Mouse (Mus musculus) hindbrain, postnatal 0 days (tissue): ENCODE data around the gene 1700016K19Rik. TPM values are rescaled to one million over a fixed set of nuclear protein-coding genes. Genes with fewer than 3 reads are reported as not detected.
A peak's percentile ranks its signal among the peaks of the same experiment; 100 is the strongest.

ENCODE experiments used
- ATAC-seq: fragments of 200-750 bp; cut with Nextera tagmentation; 2 replicates; pipeline ENCODE4 v1.8.0; 2017; ENCODE audit warnings: mild to moderate bottlenecking, moderate TSS enrichment, moderate library complexity
- DNase-seq: peaks from one replicate; pipeline ENCODE4 v3.0.0-alpha.2; 2015; ENCODE audit warnings: low spot score
- H3K27ac ChIP-seq: fragments of 300-500 bp; sonication (generic); 2 replicates; pipeline ENCODE4 v1.5.1; 2014; ENCODE audit warnings: mild to moderate bottlenecking
- H3K27me3 ChIP-seq: fragments of 300-500 bp; sonication (generic); 2 replicates; pipeline ENCODE4 v1.6.1; 2014; ENCODE audit warnings: low read length, mixed read lengths; ENCODE audit not compliant: insufficient read depth
- H3K36me3 ChIP-seq: fragments of 300-500 bp; sonication (generic); 2 replicates; pipeline ENCODE4 v1.6.1; 2014; ENCODE audit warnings: low read length, mixed read lengths; ENCODE audit not compliant: insufficient read depth
- H3K4me1 ChIP-seq: fragments of 300-500 bp; sonication (generic); 2 replicates; pipeline ENCODE4 v1.6.1; 2014; ENCODE audit warnings: antibody characterized with exemption, low read length, mixed read lengths; ENCODE audit not compliant: insufficient read depth
- H3K4me2 ChIP-seq: fragments of 300-500 bp; sonication (generic); 2 replicates; pipeline ENCODE4 v1.6.1; 2014; ENCODE audit warnings: low read depth, mild to moderate bottlenecking, low read length, moderate library complexity, mixed read lengths
- H3K4me3 ChIP-seq: fragments of 300-500 bp; sonication (generic); 2 replicates; pipeline ENCODE4 v1.5.1; 2014; ENCODE audit warnings: low read length
- H3K9ac ChIP-seq: fragments of 300-500 bp; sonication (generic); replicated peaks from 2 replicates; pipeline ENCODE4 v1.6.1; 2014; ENCODE audit warnings: mild to moderate bottlenecking, low read length, moderate library complexity, mixed read lengths
- H3K9me3 ChIP-seq: fragments of 300-500 bp; sonication (generic); 2 replicates; pipeline ENCODE4 v1.6.1; 2016; ENCODE audit warnings: low read length, mixed read lengths
- CTCF ChIP-seq: IDR thresholded peaks from 2 replicates; pipeline ENCODE4 v1.5.1; 2016; ENCODE audit warnings: antibody characterized with exemption, control low read depth, low read depth
- WGBS: fragments of 180-500 bp; shearing (Covaris S2); extraction: QIAGEN DNeasy Blood & Tissue Kit; methylation state at CpG from one replicate; pipeline ENCODE4 v1.1.7; 2014; 5-methylcytosine and 5-hydroxymethylcytosine counted together
- polyA plus RNA-seq: library from polyadenylated mRNA; unstranded; fragments of >200 nt; fragmentation: Nextera tagmentation; extraction: Ambion mirVana; gene quantifications from 2 replicates; pipeline ENCODE4 v1.2.1, GENCODE M21; 2015
- total RNA-seq: library from RNA; depleted of rRNA; stranded (reverse); fragments of >200 nt; gene quantifications from 2 replicates; pipeline ENCODE4 v1.2.3, GENCODE M21; 2014

1700016K19Rik gene
- total and polyA plus RNA-seq, 2 experiments from 2014 or later: 4.8 to 6.2 TPM

DNA sequence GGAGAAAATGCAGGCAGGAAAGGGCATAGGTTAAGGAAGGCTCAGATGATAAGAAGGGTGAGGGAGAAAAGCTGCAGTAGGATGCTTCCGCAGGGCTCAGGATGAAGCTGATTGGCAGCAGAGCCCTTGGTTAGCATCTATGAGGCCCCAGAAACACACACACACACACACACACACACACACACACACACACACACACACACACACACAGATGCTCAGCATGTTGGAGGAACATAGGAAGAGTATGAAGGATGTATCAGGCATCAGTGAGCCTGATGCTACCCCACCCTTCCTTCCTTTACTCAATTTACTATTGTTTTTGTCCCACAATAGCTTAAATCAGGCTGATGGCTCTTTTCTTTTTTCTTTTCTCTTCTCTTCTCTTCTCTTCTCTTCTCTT lies 15.1 kb upstream of the 1700016K19Rik start:
- no peaks in the 10 kb centered on the region for H3K9me3 ChIP-seq
- no peak overlapping the region for H3K9ac ChIP-seq
- DNase-seq (no peak), ATAC-seq (no peak)
- WGBS: 85% methylated on average over 1 of the region's 1 CpGs
- H3K4me3 ChIP-seq: no peak overlapping the region
- H3K36me3 ChIP-seq: no peaks in the 10 kb centered on the region
- no peaks in the 10 kb centered on the region for H3K4me1 ChIP-seq
- no peak overlapping the region for H3K4me2 ChIP-seq
- no peak for TF ChIP-seq CTCF
- H3K27me3 ChIP-seq: no peaks in the 10 kb centered on the region
- no peak overlapping the region for H3K27ac ChIP-seq

DNA sequence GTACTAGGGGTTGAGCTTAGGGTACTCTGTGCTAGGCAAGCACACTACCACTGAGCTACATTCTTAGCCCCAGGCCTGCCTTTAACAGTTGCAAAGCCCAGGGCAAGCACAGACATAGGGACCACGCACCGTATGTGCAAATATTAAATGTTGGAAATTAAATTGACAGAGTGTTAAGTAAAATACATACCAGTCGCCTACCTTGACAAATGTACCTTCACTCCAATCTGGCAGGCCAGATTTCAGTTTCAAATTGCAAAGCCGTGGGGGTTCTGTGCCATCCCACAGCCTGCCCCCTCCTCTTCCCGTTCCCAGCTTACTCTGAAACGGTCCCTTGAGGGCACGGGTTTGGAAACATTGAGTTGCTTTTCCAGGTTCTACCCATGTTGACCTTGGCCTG lies 13.8 kb upstream of the 1700016K19Rik start:
- no peak overlapping the region for H3K4me3 ChIP-seq
- ATAC-seq (no peak), DNase-seq (no peak)
- H3K4me1 ChIP-seq: no peaks in the 10 kb centered on the region
- no peak overlapping the region for H3K4me2 ChIP-seq
- H3K36me3 ChIP-seq: no peaks in the 10 kb centered on the region
- H3K27ac ChIP-seq: no peak overlapping the region
- no peak for TF ChIP-seq CTCF
- no peaks in the 10 kb centered on the region for H3K27me3 ChIP-seq
- no peak overlapping the region for H3K9ac ChIP-seq
- no peaks in the 10 kb centered on the region for H3K9me3 ChIP-seq
- WGBS: 73% methylated on average over 7 of the region's 7 CpGs

DNA sequence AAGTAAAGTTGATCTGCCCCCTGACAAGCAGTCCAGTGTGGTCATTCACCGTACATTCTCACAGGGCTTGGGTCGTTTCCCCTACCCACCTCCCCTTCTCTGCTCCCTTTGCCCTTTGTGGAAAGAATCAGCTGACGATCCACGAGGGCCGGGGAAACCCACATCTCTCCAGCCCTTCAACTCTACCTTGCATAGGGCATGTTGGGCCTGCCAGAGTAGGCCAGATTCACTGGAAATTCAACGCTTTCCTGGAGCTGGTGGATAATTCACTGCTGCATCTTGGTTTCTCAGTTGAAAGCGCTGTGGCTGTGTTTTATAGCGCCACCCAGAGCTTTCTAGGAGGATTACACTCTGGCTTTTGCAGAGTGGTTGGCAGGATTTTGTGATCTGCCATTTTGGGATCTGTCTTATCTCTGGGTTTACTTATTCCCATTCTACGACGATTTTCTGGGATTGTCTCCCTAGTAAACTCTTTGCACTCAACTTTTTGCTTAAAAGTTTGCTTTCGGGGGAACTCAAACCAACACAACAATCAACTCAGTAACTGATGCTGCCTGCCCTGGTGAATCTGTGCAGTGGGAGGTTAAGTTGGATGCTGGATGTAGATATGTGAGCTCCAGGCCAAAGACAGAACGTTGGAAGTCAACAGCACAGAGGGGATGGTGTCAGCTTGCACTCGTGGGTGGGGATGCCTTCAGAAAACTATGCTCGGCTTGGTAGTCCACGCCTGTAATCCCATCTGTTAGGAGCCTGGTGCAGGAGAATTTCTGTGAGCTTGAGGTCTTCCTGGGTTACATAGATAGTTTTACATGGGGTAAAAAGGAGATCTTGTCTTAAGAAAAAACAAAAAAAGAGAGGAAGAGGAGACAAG lies 8.5 kb upstream of the 1700016K19Rik start:
- 77% methylated on average over 15 of the region's 15 CpGs for WGBS
- Histone ChIP-seq H3K4me2 (no peak overlapping the region), H3K27ac (no peak overlapping the region), H3K36me3 (no peaks in the 10 kb centered on the region), H3K4me3 (no peak overlapping the region), H3K9ac (no peak overlapping the region), H3K27me3 (no peaks in the 10 kb centered on the region), H3K9me3 (no peaks in the 10 kb centered on the region), H3K4me1 (no peaks in the 10 kb centered on the region)
- ATAC-seq: no peak
- DNase-seq: no peak
- TF ChIP-seq CTCF: peak; percentile 25; the same call in 1 of the 2 replicates

GRCm38 (mm10) chr11:75991911-75992310 lies 7.8 kb upstream of the 1700016K19Rik start:
- Histone ChIP-seq H3K27me3 (no peaks in the 10 kb centered on the region), H3K9ac (no peak overlapping the region), H3K36me3 (no peaks in the 10 kb centered on the region), H3K4me3 (no peak overlapping the region), H3K9me3 (no peaks in the 10 kb centered on the region), H3K4me1 (no peaks in the 10 kb centered on the region), H3K27ac (no peak overlapping the region), H3K4me2 (no peak overlapping the region)
- DNase-seq (no peak), ATAC-seq (no peak)
- WGBS: 90% methylated on average over 8 of the region's 8 CpGs
- TF ChIP-seq CTCF: no peak

GRCm38 (mm10) chr11:75992481-75992880 lies 7.2 kb upstream of the 1700016K19Rik start:
- Histone ChIP-seq H3K27ac (no peak overlapping the region), H3K4me2 (no peak overlapping the region), H3K36me3 (no peaks in the 10 kb centered on the region), H3K27me3 (no peaks in the 10 kb centered on the region), H3K9me3 (no peaks in the 10 kb centered on the region), H3K4me3 (no peak overlapping the region), H3K9ac (no peak overlapping the region), H3K4me1 (no peaks in the 10 kb centered on the region)
- 91% methylated on average over 8 of the region's 8 CpGs for whole genome bisulfite sequencing
- DNase-seq: no peak
- TF ChIP-seq CTCF: no peak
- no peak for ATAC-seq

DNA sequence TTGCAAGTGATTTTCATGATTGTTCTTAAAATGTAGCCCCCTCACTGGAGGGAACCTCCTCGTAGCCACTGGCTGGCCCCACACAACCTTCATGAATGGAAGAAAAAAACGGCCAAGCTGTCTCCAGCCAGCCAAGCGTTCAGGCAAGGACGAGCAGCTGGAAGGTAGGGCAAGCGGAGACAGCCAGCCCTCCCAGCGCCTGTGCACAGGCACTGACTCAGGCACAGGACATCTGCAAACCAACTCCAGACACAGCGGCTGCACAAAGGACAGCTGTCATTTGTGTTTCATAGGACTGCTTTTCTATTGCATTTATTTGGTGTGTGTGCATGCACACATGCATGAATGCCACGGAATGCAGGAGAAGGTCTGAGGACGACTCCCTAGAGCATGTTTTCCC lies 5.4 kb upstream of the 1700016K19Rik start:
- DNase-seq (no peak), ATAC-seq (no peak)
- no peak overlapping the region for H3K4me2 ChIP-seq

DNA sequence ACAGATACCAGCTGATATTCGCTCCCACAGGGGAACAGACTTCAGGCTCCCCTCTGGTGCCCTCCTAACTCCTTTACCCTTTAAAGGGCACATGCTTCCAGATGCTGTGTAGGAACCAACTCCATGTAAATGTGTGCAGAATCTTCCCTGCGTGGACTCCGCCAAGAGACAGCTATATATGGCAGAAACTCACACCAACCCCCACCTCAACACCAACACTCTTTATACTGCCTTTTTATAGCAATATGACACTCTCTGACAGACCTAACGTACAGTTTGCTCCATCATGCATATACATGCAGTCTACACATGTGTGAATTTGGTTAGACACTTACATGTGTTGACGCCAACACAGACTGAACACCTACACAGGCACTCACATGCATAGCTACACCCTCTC lies 989 bp downstream of the 1700016K19Rik start:
- H3K9me3 ChIP-seq: no peaks in the 10 kb centered on the region
- TF ChIP-seq CTCF: no peak
- WGBS: 86% methylated on average over 5 of the region's 5 CpGs
- H3K27ac ChIP-seq: no peak overlapping the region
- H3K4me2 ChIP-seq: no peak overlapping the region
- no peak overlapping the region for H3K4me3 ChIP-seq
- DNase-seq: no peak
- peaks cover 10% of the 10 kb centered on the region for H3K4me1 ChIP-seq
- H3K36me3 ChIP-seq: no peaks in the 10 kb centered on the region
- no peak overlapping the region for H3K9ac ChIP-seq
- ATAC-seq: no peak
- H3K27me3 ChIP-seq: no peaks in the 10 kb centered on the region

More for the DNA sequence above, 5.4 kb upstream of the 1700016K19Rik start:
- Histone ChIP-seq H3K27ac (no peak overlapping the region), H3K36me3 (no peaks in the 10 kb centered on the region), H3K9ac (no peak overlapping the region), H3K4me1 (peaks cover under 1% of the 10 kb centered on the region; the same call in 1 of the 2 replicates), H3K27me3 (no peaks in the 10 kb centered on the region), H3K4me3 (no peak overlapping the region), H3K9me3 (no peaks in the 10 kb centered on the region)
- WGBS: 34% methylated on average over 9 of the region's 9 CpGs
- TF ChIP-seq CTCF: no peak
